Mouse (Mus musculus): ENCODE results near the gene Spindoc.
"Not testable (repeated sequence)": the region's sequence is repeated elsewhere in the genome, so short reads cannot be mapped to it uniquely, and the experiment has no call there.

DNA sequence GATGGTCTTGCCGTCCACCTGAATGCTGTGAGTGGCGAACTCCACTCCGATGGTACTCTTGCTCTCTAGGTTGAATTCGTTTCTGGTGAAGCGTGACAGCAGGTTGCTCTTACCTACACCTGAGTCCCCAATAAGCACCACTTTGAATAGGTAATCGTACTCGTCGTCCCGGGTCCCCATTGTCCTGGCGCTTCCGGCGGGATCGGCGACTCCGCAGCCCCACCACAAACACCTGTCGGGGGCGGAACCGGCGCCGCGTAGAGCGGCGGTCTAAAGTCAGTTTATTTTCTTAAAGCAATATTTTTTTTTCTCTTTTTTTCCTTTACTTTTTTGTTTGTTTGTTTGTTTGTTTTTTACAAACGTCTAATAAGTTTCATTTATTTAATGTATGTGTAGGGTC lies 16.1 kb upstream of the Spindoc start:
- not testable (repeated sequence) for TF ChIP-seq POLR2A (IDR thresholded peaks at IDR 0.05; ENCODE audit: borderline replicate concordance, low read depth, low read length); CTCF (IDR thresholded peaks at IDR 0.05; ENCODE audit: low read depth, low read length)
